ENCODE assay signal across 6 mouse cellular contexts in the genomic region with DNA sequence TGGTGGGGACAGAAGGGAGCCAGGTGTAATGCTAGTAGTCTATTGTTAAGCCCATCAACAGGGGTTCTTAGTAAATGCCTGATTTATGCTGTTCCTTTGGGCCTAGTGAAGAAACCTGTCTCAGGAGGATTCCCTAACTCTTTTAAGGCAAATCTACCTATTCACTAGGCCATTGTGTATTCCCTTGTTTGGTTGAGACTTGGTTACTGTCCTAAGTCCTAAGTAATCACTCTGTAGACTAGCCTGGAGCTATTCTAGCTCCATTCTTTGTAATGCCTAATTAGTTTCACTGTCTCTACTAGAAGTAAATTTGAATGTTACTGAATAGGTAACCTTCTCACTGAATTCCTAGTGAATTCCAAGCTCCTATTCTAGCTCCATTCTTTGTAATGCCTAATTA.
DNase-seq lines count a peak whose midpoint lies in the region; TF ChIP-seq lines count a peak whose summit lies in the region.
"Not testable (repeated sequence)": the region's sequence is repeated elsewhere in the genome, so short reads cannot be mapped to it uniquely, and the experiment has no call there.

No protein-coding gene starts in this region.

- not testable (repeated sequence) for H3K36me3 ChIP-seq in ES-Bruce4 (ENCODE audit: control insufficient read depth, insufficient read depth, low read length, poor library complexity, severe bottlenecking); ES-E14 (ENCODE audit: control insufficient read depth, insufficient read depth, low read length, poor library complexity, severe bottlenecking)

- not testable (repeated sequence) for H3K27ac ChIP-seq in ES-Bruce4 (ENCODE audit: insufficient read depth, low read length); ES-E14 (ENCODE audit: insufficient read depth, low read depth, low read length, poor library complexity, severe bottlenecking)

- not testable (repeated sequence) for H3K27me3 ChIP-seq in ES-Bruce4 (ENCODE audit: control insufficient read depth, insufficient read depth, low read length, poor library complexity, severe bottlenecking)

- not testable (repeated sequence) for TF ChIP-seq CTCF in ES-Bruce4 (IDR thresholded peaks at IDR 0.05; ENCODE audit: low read depth, low read length)

- H3K9me3 ChIP-seq in ES-Bruce4 (replicated peaks; ENCODE audit: control insufficient read depth, insufficient read depth, low read length, poor library complexity, severe bottlenecking): peaks cover 12% of the 10 kb centered on the region; the same call in 1 of the 2 replicates
- H3K9me3 ChIP-seq in ES-E14 (ENCODE audit: control insufficient read depth, insufficient read depth, low read depth, low read length): not testable (repeated sequence)

- H3K9ac ChIP-seq in ES-Bruce4 (ENCODE audit: low read depth, poor library complexity, severe bottlenecking); ES-E14 (ENCODE audit: insufficient read depth, low read depth, low read length, poor library complexity, severe bottlenecking): not testable (repeated sequence)

- H3K4me1 ChIP-seq in ES-Bruce4 (ENCODE audit: control insufficient read depth, insufficient read depth, low read length); ES-E14 (ENCODE audit: control insufficient read depth in 2 of 2, insufficient read depth in 2 of 2, low read length in 2 of 2, poor library complexity in 1 of 2): not testable (repeated sequence)

- not testable (repeated sequence) for H3K4me3 ChIP-seq in ES-Bruce4 (ENCODE audit: low read depth, low read length); ES-E14 (ENCODE audit: insufficient read depth in 1 of 2, low read depth in 1 of 2, low read length in 2 of 2, poor library complexity in 1 of 2, severe bottlenecking in 1 of 2)

- DNase-seq in ES-CJ7 (ENCODE audit: low read depth, low spot score) (peak; percentile 97), ES-E14 (ENCODE audit: low read depth, low spot score) (peak; percentile 71), R1 (ENCODE audit: low read depth, low spot score) (peak; percentile 99), WW6 (ENCODE audit: low read depth, low spot score) (peak; percentile 24), ZHBTc4 (ENCODE audit: low read depth, low spot score) (peak; percentile 86)

- not testable (repeated sequence) for TF ChIP-seq POLR2A in ES-Bruce4 (IDR thresholded peaks at IDR 0.05; ENCODE audit: insufficient read depth, low read length)

- 0 out of 2 replicates have a peak, but pooled peaks have one; percentile 9 for TF ChIP-seq EP300 in ES-Bruce4 (IDR thresholded peaks at IDR 0.05; ENCODE audit: insufficient read depth, low read depth, low read length)

- in situ Hi-C loops in ES-E14 (cut with MboI; ENCODE audit: low sequenced_read_pairs in 2 of 2, unreplicated experiment in 2 of 2): not testable (repeated sequence)

TF ChIP-seq in ES-E14, 5 proteins besides CTCF, POLR2A, EP300 and RAD21:
- TF ChIP-seq CHD2 (IDR thresholded peaks at IDR 0.05; ENCODE audit: low read depth, low read length): peak; percentile 60; the same call in 1 of the 2 replicates

Comparison
In these comparisons a context has a peak if more than half of its experiments do, and no peak if none do; other contexts are left out.
1. DNase-seq: peak in every context shown above with its lines; median percentile 99 in R1; 97 in ES-CJ7; 86 in ZHBTc4; 71 in ES-E14; 24 in WW6.